Mouse (Mus musculus) MEL-GATA-1-ER (cell line): ENCODE measurements around the gene Usp53.

Experiments
- DNase-seq: peaks from one replicate; pipeline ENCODE4 v3.0.0-alpha.2; 2012; ENCODE audit warnings: low read depth; ENCODE audit errors: extremely low read depth

The Usp53 gene

GRCm38 (mm10) chr3:122887505-122888301 lies 96.6 kb downstream of the Usp53 start:
- DNase-seq = no peak
